12 mouse cellular contexts compared by ENCODE assay signal in genomic region chr7:122296805-122297204, GRCm38 (mm10).
"Had no signal": no experiment of that assay in that cellular context is flagged by ENCODE, and none has a peak within 500 bp of the region (broad histone marks: within the 10 kb centered on the region; RNA-seq: fewer than 3 reads in every experiment).

No protein-coding gene starts in this region.

- H3K4me3 ChIP-seq: limb, embryonic 13.5 days; midbrain, embryonic 13.5 days had no signal

- H3K27ac ChIP-seq: limb, embryonic 13.5 days; liver, embryonic 14.5 days; midbrain, embryonic 13.5 days had no signal

- H3K36me3 ChIP-seq: limb, embryonic 13.5 days; midbrain, embryonic 13.5 days had no signal

- H3K4me1 ChIP-seq: limb, embryonic 13.5 days; midbrain, embryonic 13.5 days had no signal

- H3K9ac ChIP-seq: limb, embryonic 13.5 days; liver, embryonic 14.5 days; midbrain, embryonic 13.5 days had no signal

- H3K4me2 ChIP-seq: limb, embryonic 13.5 days; midbrain, embryonic 13.5 days had no signal

- DNase-seq: kidney, postnatal 14 days; layer of hippocampus, adult 9-11 months; layer of hippocampus, postnatal 36 days; left cerebral cortex, postnatal 4 days; lung, adult 2 months; lung, postnatal 36 days; right cerebral cortex, postnatal 25 days; thymus, postnatal 36 days had no signal

- ATAC-seq: lung, postnatal 0 days; midbrain, embryonic 13.5 days had no signal

- H3K9me3 ChIP-seq: limb, embryonic 13.5 days; midbrain, embryonic 13.5 days had no signal
